Mouse (Mus musculus): ENCODE measurements around the gene A830005F24Rik.
A peak's percentile ranks its signal among the peaks of the same experiment; 100 is the strongest.
"Not testable (repeated sequence)": the region's sequence is repeated elsewhere in the genome, so short reads cannot be mapped to it uniquely, and the experiment has no call there.

The A830005F24Rik gene

GRCm38 (mm10) chr13:48513003-48513929, at the start of gene A830005F24Rik, which contains the start of gene Zfp169:
Gene A830005F24Rik (plus strand): TSS chr13:48513570.
Gene Zfp169 (minus strand): TSS chr13:48513451.
- peak; percentile 93 for DNase-seq (ENCODE audit: low read depth, low spot score)

- peak; percentile 50 for DNase-seq (ENCODE audit: low read depth, low spot score)
Observed at GRCm38 (mm10) chr13:48464170-48464569, 49.2 kb upstream of the A830005F24Rik start.

- no peak for DNase-seq (ENCODE audit: low read depth, low spot score)
Observed at GRCm38 (mm10) chr13:48466186-48466585, 47.2 kb upstream of the A830005F24Rik start.

- no peak for DNase-seq (ENCODE audit: low read depth, low spot score)
Observed at GRCm38 (mm10) chr13:48468656-48469180, 44.7 kb upstream of the A830005F24Rik start.

GRCm38 (mm10) chr13:48483606-48484005, 29.8 kb upstream of the A830005F24Rik start:
- DNase-seq (ENCODE audit: low read depth, low spot score) = no peak

- DNase-seq (ENCODE audit: low read depth, low spot score) = no peak
Observed at GRCm38 (mm10) chr13:48490396-48491182, 22.8 kb upstream of the A830005F24Rik start.

- DNase-seq (ENCODE audit: low read depth, low spot score) = peak; percentile 60
Observed at GRCm38 (mm10) chr13:48493183-48493582, 20.2 kb upstream of the A830005F24Rik start.

GRCm38 (mm10) chr13:48497693-48498221, 15.6 kb upstream of the A830005F24Rik start:
- DNase-seq (ENCODE audit: low read depth, low spot score) = peak; percentile 77

- DNase-seq (ENCODE audit: low read depth, low spot score) = no peak
Observed at GRCm38 (mm10) chr13:48498676-48499075, 14.7 kb upstream of the A830005F24Rik start.

- DNase-seq (ENCODE audit: low read depth, low spot score) = no peak
Observed at GRCm38 (mm10) chr13:48502422-48502821, 10.9 kb upstream of the A830005F24Rik start.

GRCm38 (mm10) chr13:48508661-48509060, 4.7 kb upstream of the A830005F24Rik start:
- DNase-seq (ENCODE audit: low read depth, low spot score) = no peak

- no peak for DNase-seq (ENCODE audit: low read depth, low spot score)
Observed at GRCm38 (mm10) chr13:48515861-48516260, 2.5 kb downstream of the A830005F24Rik start.

- DNase-seq (ENCODE audit: low read depth, low spot score) = not testable (repeated sequence)
Observed at GRCm38 (mm10) chr13:48519122-48519521, 5.8 kb downstream of the A830005F24Rik start.

- DNase-seq (ENCODE audit: low read depth, low spot score) = no peak
Observed at GRCm38 (mm10) chr13:48525745-48526144, 12.4 kb downstream of the A830005F24Rik start.

GRCm38 (mm10) chr13:48528123-48528871, 14.9 kb downstream of the A830005F24Rik start:
- DNase-seq (ENCODE audit: low read depth, low spot score) = peak; percentile 62

- DNase-seq (ENCODE audit: low read depth, low spot score) = no peak
Observed at GRCm38 (mm10) chr13:48529028-48529427, 15.7 kb downstream of the A830005F24Rik start.

- no peak for DNase-seq (ENCODE audit: low read depth, low spot score)
Observed at GRCm38 (mm10) chr13:48530685-48531084, 17.3 kb downstream of the A830005F24Rik start.

GRCm38 (mm10) chr13:48531448-48531847, 18.1 kb downstream of the A830005F24Rik start:
- DNase-seq (ENCODE audit: low read depth, low spot score) = no peak

- DNase-seq (ENCODE audit: low read depth, low spot score) = no peak
Observed at GRCm38 (mm10) chr13:48533441-48533840, 20.1 kb downstream of the A830005F24Rik start.

- no peak for DNase-seq (ENCODE audit: low read depth, low spot score)
Observed at GRCm38 (mm10) chr13:48540488-48540887, 27.1 kb downstream of the A830005F24Rik start.

- DNase-seq (ENCODE audit: low read depth, low spot score) = no peak
Observed at GRCm38 (mm10) chr13:48544391-48544790, 31.0 kb downstream of the A830005F24Rik start.

All from telencephalon, adult 2 months (tissue).